Comparison of ENCODE assay signal across 8 mouse cellular contexts in the genomic region with DNA sequence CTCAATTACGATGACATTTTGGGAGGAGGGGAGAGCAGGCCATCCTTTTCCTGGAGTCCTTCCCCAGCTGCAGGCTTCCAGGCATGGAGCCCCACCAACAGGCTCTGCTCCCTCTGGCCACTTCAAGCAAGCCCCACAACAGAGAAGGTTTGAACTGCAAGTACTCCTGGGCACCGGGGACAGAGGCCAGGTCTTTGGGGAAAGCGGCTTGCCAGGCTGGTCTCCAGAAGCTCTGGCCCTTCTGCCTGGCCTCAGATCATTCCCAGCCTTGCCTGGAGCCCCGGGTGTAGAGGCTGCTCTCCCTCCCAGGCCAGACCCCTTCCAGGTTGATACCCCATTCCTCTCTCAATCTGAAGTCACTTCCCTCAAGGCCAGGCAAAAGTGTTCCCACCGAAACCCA. TPM values are rescaled to one million over a fixed set of nuclear protein-coding genes. Genes with fewer than 3 reads are reported as not detected.
DNase-seq lines count a peak whose midpoint lies in the region; ATAC-seq and TF ChIP-seq lines count a peak whose summit lies in the region.

No protein-coding gene starts in this region.

- H3K27ac ChIP-seq in kidney, adult 2 months (ENCODE audit: insufficient read depth, low read depth, low read length) = no peak overlapping the region
- H3K27ac ChIP-seq in embryonic facial prominence, embryonic 11.5 days (replicated peaks; ENCODE audit: low read depth, low read length) = no peak overlapping the region
- H3K27ac ChIP-seq in hindbrain, embryonic 13.5 days = peak overlapping the region; percentile 92
- peak overlapping the region; percentile 90 for H3K27ac ChIP-seq in midbrain, embryonic 14.5 days (replicated peaks; ENCODE audit: low read depth, low read length)

- peak overlapping the region; percentile 90 for H3K4me2 ChIP-seq in embryonic facial prominence, embryonic 11.5 days (ENCODE audit: low read depth, low read length)
- H3K4me2 ChIP-seq in hindbrain, embryonic 13.5 days = peak overlapping the region; percentile 96
- peak overlapping the region; percentile 84 for H3K4me2 ChIP-seq in midbrain, embryonic 14.5 days (ENCODE audit: low read length)

- H3K4me1 ChIP-seq in kidney, adult 2 months (ENCODE audit: control insufficient read depth, insufficient read depth, low read length) = no peaks in the 10 kb centered on the region
- H3K4me1 ChIP-seq in embryonic facial prominence, embryonic 11.5 days (ENCODE audit: control insufficient read depth, insufficient read depth, low read length) = peaks cover 2% of the 10 kb centered on the region; the same call in 1 of the 2 replicates
- peaks cover 57% of the 10 kb centered on the region for H3K4me1 ChIP-seq in hindbrain, embryonic 13.5 days (replicated peaks)
- H3K4me1 ChIP-seq in midbrain, embryonic 14.5 days (ENCODE audit: control insufficient read depth, insufficient read depth, low read length) = peaks cover 31% of the 10 kb centered on the region

- peak; percentile 7; the same call in 1 of the 2 replicates for ATAC-seq in embryonic facial prominence, embryonic 11.5 days (replicated peaks; ENCODE audit: insufficient number of reproducible peaks, low FRiP score, low TSS enrichment, low read depth)
- ATAC-seq in hindbrain, embryonic 13.5 days (ENCODE audit: low FRiP score) = 0 out of 2 replicates have a peak, but pooled peaks have one; percentile 4
- no peak for ATAC-seq in midbrain, embryonic 14.5 days (ENCODE audit: low FRiP score, low TSS enrichment)

- 29% methylated on average over 5 of the region's 5 CpGs for WGBS in kidney, adult 2 months
- WGBS in embryonic facial prominence, embryonic 11.5 days = 7% methylated on average over 5 of the region's 5 CpGs
- 10% methylated on average over 5 of the region's 5 CpGs for WGBS in hindbrain, embryonic 13.5 days
- WGBS in midbrain, embryonic 14.5 days = 14% methylated on average over 5 of the region's 5 CpGs

- H3K36me3 ChIP-seq in kidney, adult 2 months (ENCODE audit: control insufficient read depth, insufficient read depth, low read length) = no peaks in the 10 kb centered on the region
- no peaks in the 10 kb centered on the region for H3K36me3 ChIP-seq in embryonic facial prominence, embryonic 11.5 days (replicated peaks; ENCODE audit: control insufficient read depth, insufficient read depth, low read depth, low read length)
- H3K36me3 ChIP-seq in hindbrain, embryonic 13.5 days = peaks cover 18% of the 10 kb centered on the region
- 0 out of 2 replicates have a peak, but pooled peaks cover 6% of the 10 kb centered on the region for H3K36me3 ChIP-seq in midbrain, embryonic 14.5 days (ENCODE audit: control insufficient read depth, insufficient read depth, low read length)

- H3K4me3 ChIP-seq in kidney, adult 2 months (ENCODE audit: insufficient read depth, low read depth, low read length) = peak overlapping the region; percentile 68
- H3K4me3 ChIP-seq in embryonic facial prominence, embryonic 11.5 days (ENCODE audit: low read depth, low read length) = peak overlapping the region; percentile 90
- H3K4me3 ChIP-seq in hindbrain, embryonic 13.5 days = peak overlapping the region; percentile 96
- peak overlapping the region; percentile 96 for H3K4me3 ChIP-seq in midbrain, embryonic 14.5 days (replicated peaks; ENCODE audit: low read depth, low read length)

- H3K9me3 ChIP-seq in embryonic facial prominence, embryonic 11.5 days (replicated peaks; ENCODE audit: control insufficient read depth, low read length) = no peaks in the 10 kb centered on the region
- no peaks in the 10 kb centered on the region for H3K9me3 ChIP-seq in hindbrain, embryonic 13.5 days
- H3K9me3 ChIP-seq in midbrain, embryonic 14.5 days (ENCODE audit: control insufficient read depth, low read length) = no peaks in the 10 kb centered on the region

- peak overlapping the region; percentile 96 for H3K9ac ChIP-seq in embryonic facial prominence, embryonic 11.5 days (replicated peaks; ENCODE audit: low read length)
- peak overlapping the region; percentile 98 for H3K9ac ChIP-seq in hindbrain, embryonic 13.5 days
- H3K9ac ChIP-seq in midbrain, embryonic 14.5 days (replicated peaks; ENCODE audit: low read length) = peak overlapping the region; percentile 99

- no peaks in the 10 kb centered on the region for H3K27me3 ChIP-seq in kidney, adult 2 months (replicated peaks; ENCODE audit: control insufficient read depth, insufficient read depth, low read length)
- H3K27me3 ChIP-seq in embryonic facial prominence, embryonic 11.5 days (ENCODE audit: control insufficient read depth, insufficient read depth, low read length) = no peaks in the 10 kb centered on the region
- H3K27me3 ChIP-seq in hindbrain, embryonic 13.5 days = peaks cover 26% of the 10 kb centered on the region
- no peaks in the 10 kb centered on the region for H3K27me3 ChIP-seq in midbrain, embryonic 14.5 days (ENCODE audit: control insufficient read depth, insufficient read depth, low read length)

- no peak for TF ChIP-seq CTCF in kidney, adult 2 months (conservative IDR thresholded peaks at IDR 0.05; ENCODE audit: insufficient read depth, insufficient read length, low read depth, low read length)

- TF ChIP-seq POLR2A in kidney, adult 2 months (IDR thresholded peaks at IDR 0.05; ENCODE audit: low read depth, low read length) = no peak

- DNase-seq in kidney, adult 2 months = no peak
- DNase-seq in kidney, postnatal 10 days = no peak
- DNase-seq in embryonic facial prominence, embryonic 11.5 days (ENCODE audit: low spot score) = no peak
- DNase-seq in midbrain, embryonic 14.5 days = no peak
- DNase-seq in thymus, postnatal 36 days = no peak
- DNase-seq in left cerebral cortex, adult 8-10 months (ENCODE audit: low spot score in 2 of 2) = no peak
- DNase-seq in spleen, adult 18-20 months = no peak

RNA-seq across cellular contexts. Expression of a gene that starts 0.6 kb away (rescaled TPM):
- 3.5 and 3.9 TPM in 2 replicates for polyA plus RNA-seq in kidney, adult 2 months (2012; rRNA removed)
- polyA plus RNA-seq in embryonic facial prominence, embryonic 11.5 days (2014; fragmentation: Nextera tagmentation; extraction: Ambion mirVana) = 59.5 and 60.3 TPM in 2 replicates
- 144 and 150 TPM in 2 replicates for polyA plus RNA-seq in hindbrain, embryonic 13.5 days (2015; fragmentation: Nextera tagmentation; extraction: Ambion mirVana)
- 167 and 185 TPM in 2 replicates for polyA plus RNA-seq in midbrain, embryonic 14.5 days (2014; fragmentation: Nextera tagmentation; extraction: Ambion mirVana)
- total RNA-seq in left cerebral cortex, adult 8-10 months (2022) = 100 to 1,000 TPM; 207 to 245 (median 229) TPM

Comparison
In these comparisons a context has a peak if more than half of its experiments do, and no peak if none do; other contexts are left out.
1. H3K27ac ChIP-seq: peak in hindbrain, embryonic 13.5 days (single experiment) and midbrain, embryonic 14.5 days (single experiment); none in kidney, adult 2 months (single experiment) and embryonic facial prominence, embryonic 11.5 days (single experiment).
2. RNA of a gene that starts 0.6 kb away (polyA plus RNA-seq): 167 to 185 TPM in midbrain, embryonic 14.5 days, 144 to 150 TPM in hindbrain, embryonic 13.5 days and 59.5 to 60.3 TPM in embryonic facial prominence, embryonic 11.5 days; 3.5 to 3.9 TPM in kidney, adult 2 months; every median in the first group is over 10 times any median in the second.
3. Peak in every context shown above with its lines, with median percentiles within 50 percentile points of each other: H3K4me3 ChIP-seq, H3K4me2 ChIP-seq and H3K9ac ChIP-seq.